Mouse (Mus musculus): ENCODE measurements around the gene Pgk2.
"Not testable (repeated sequence)": the region's sequence is repeated elsewhere in the genome, so short reads cannot be mapped to it uniquely, and the experiment has no call there.

Pgk2 gene

GRCm38 (mm10) chr17:40208540-40208939 lies at the start of gene Pgk2:
Gene Pgk2 (minus strand): TSS chr17:40208640.
- DNase-seq (ENCODE audit: low spot score) = no peak

- no peak for DNase-seq (ENCODE audit: low spot score)
Measured at GRCm38 (mm10) chr17:40252487-40252886, 44.0 kb upstream of the Pgk2 start.

GRCm38 (mm10) chr17:40242135-40242534 lies 33.7 kb upstream of the Pgk2 start, which contains the start of gene Crisp3:
Gene Crisp3 (minus strand): TSS chr17:40242288.
- no peak for DNase-seq (ENCODE audit: low spot score)

- DNase-seq (ENCODE audit: low spot score) = not testable (repeated sequence)
Measured at GRCm38 (mm10) chr17:40201803-40202202, 6.6 kb downstream of the Pgk2 start.

- DNase-seq (ENCODE audit: low spot score) = not testable (repeated sequence)
Measured at GRCm38 (mm10) chr17:40190192-40190591, 18.2 kb downstream of the Pgk2 start.

- not testable (repeated sequence) for DNase-seq (ENCODE audit: low spot score)
Measured at GRCm38 (mm10) chr17:40157729-40158359, 50.6 kb downstream of the Pgk2 start.

Data from layer of hippocampus, adult 11-12 months (tissue).